Mouse (Mus musculus) gastrocnemius, postnatal 10 days (tissue): ENCODE measurements at regions not wholly inside any gene's neighbourhood (a gene's known extent, or its start where the extent isn't known, plus 50 kb on each side); places are given as distances from the start of the nearest gene placed in this dataset.

Experiments used
- DNase-seq: peaks from one replicate; pipeline ENCODE4 v3.0.0; 2021; ENCODE audit warnings: mixed read lengths

DNA sequence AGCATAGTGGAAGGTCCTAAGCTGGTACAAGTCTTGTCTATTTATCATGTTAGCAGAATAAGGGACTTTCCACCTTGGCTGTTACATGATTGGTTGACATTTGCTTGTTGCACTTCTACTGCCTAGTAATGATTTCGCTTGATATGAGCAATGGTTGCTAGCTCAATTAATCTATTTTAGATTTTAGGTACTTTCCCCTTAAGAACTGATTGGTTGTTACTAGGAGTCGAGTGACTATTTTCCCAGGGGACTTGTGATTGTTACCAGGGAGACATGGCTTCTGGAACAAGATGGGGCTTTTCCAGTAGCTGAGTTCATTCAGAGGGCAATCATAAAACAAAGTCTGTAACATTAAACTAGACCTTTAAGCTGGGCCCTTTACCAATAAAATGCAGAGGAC is 100.9 kb downstream of the Nup35 start:
- no peak for DNase-seq

DNA sequence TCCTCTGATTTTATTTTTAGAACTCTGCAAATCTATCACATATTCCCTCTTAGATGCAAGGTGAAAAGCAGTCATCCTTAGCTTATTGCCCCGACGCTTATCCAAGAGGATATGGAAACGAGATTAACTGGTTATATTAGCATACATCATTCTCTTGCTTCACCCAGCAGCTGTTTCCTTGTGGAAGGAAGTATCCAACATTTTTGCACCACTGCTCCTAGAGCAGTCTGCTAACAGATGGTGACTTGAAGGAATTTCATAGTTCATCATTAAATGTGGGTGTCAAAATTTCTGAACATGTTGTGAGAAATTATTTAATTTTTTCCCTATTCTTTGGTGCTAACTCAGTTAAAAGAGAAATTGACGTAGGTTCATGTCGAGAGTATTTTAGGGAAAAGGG is 107.0 kb downstream of the Nup35 start:
- DNase-seq = no peak

DNA sequence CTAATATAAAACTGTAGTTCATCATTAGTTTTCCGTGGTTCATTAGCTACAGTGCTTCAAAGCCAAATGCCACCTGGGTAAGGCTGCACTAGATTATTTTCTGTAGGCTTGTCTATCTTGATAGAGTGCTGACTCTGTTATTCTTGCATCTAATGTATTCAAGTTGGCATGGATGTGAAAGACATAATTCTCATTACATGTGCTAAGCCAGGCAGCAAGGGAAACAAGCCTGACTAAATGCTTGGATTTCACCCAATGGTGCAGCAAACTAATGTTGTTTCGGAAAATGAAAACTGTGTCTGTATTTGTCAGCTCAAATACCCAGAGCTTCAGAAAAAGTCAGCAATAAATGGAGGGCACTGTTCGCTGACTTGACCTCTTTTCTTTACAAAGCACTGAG is 114.3 kb downstream of the Nup35 start:
- DNase-seq = no peak

DNA sequence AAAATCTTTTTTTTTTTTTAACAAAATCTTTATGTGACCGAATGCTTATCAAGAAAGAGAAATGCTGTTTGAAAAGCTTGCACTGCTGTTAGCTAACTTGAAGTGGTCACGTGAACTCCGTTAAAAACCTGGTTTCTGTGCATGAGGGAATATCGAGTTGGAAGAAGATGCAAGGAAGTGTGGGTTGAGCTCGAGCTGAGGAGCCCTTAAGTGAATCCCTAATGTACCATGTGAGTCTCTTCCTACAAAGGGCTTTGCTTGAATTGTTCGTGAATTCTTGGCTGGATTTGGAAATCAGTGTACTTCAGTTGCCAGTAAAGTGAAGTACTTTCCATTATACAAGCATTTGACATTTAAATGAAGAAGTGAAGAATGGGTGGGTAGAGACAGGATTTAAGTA is 129.7 kb downstream of the Nup35 start:
- no peak for DNase-seq

DNA sequence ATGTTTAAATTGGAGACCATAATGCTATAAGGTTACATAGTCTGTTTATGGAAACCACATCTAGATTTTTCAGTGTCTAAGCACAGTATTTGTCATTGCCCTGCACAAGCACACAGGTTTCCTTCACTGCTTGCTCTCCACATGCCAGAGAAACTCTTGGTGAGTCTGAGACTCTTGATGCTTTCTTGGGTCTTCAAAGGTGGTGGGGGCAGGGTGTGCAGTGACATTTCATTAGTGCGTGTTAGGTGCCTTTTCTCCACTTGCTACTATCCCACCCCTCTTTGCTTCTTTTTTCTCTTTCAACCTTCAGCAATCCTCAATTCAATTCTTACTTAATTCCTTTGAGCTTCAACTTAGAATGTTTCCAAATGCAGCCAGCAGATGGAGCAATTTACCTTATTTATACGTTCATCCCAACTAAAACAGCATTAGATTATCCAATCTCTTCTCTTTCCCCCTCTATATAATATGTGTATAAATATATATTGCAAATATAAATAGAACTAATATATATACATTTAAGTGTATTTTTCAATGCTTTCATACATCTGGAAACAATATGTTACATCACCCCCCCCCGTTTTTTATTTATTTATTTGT is 145.1 kb downstream of the Nup35 start:
- DNase-seq = peak; percentile 25

DNA sequence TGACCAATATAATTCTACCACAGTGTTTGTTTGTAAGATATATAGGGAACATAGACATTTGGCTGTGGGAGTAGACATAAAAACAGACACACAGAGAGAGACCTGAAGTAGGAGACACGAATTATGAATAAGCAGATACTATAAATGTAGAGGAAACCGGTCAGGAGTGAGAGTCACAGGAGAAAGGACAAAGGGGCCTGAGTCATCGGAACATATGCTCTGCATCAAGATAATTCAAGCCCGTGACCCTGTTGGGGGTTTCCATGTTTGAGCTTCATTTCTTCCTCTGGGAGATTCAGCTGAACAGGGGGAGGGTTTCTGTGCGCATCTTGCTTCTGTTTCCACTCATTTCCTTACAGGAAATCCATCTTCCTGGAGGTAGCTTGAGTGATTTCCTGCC is 154.1 kb downstream of the Nup35 start:
- DNase-seq = no peak

DNA sequence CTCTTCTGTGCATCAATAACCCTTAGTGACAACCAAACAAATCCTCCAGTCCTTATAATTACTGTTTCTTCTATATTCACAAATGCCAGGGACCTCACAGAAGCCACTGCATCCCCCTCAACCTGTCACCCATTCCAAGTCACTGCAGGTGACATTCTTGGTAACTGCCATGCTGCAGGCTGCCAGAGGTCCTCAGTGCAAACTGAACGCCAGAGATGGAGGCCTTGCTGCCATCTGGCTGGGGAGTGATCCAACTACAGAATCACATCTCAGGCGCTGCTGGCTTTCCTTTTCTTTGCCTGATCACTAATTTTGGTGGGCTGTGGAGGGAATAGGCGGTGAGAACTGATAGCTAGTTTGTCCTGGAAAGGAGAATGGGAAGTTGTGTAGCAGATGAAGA is 155.4 kb downstream of the Nup35 start:
- DNase-seq = no peak

DNA sequence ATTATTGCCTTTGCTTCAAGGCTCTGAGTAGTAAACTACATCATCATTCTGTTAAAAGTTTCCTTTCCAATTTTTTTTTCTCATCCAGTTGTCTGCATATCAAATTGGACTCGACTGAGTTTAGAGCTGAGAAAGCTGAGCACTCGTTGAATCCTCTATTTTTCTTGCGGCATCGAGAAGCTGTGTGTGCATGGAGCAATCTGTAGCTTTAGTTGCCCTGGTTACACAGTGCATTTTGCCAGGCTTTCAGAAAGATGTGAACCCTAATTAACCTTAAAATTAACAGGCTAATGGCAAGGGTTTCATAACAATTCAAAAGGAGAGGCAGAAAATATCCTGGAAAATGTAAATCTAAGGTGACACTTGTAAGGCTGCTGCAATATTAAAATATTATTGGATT is 169.3 kb downstream of the Nup35 start:
- DNase-seq = no peak

DNA sequence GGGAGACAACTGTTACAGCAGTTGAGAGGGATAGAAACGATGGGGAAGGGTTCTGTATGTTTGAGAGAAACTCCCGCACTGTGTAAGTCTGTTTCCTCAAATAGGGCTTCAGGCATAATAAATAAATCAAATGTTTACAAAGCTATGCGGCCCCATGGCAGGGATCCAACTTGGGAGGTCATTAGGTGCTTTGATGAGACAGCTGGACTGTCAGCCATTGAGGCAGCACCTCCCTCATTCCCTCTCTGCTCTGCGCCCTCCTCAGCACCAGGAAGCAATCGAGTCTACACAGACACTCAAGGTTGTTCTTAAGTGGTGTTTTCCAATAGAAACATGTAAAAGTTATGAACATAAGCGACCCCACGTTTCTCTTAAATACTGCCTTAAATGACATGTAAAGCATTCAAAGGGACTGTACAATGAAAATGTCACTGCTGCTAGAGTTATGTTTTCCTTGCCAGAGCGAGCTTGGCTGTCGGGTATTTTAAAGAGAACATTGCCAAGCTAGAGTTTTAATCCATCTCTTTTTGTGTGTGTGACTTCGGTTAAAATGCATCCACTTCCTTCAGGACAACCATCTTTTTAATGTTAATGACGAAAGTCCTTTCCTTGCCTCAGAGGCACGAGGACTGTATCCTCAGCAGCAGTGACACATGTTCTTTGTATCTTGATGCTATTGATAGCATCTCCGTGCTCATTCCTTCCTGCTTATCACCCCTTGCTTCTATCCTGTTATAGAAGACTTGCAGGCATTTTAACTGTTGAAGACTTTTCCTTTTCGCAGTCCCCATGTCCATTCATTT is 176.5 kb downstream of the Nup35 start:
- no peak for DNase-seq

DNA sequence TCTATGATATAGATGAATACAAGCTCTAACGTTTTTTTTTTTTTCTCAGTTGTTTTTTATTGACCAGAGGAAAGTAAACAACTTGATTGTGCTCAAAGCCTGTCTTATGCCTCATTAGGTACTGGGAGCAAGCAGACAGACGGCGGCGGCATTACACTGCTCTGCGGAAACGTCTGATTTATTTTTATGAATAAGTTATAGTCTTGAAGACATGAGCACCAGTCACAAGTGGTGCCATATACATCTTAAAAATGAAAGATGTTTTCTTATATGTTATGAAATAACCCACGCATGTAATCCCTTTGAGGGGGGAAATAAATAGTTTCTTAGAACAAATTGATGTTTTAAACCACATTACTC is 177.1 kb downstream of the Nup35 start:
- no peak for DNase-seq

DNA sequence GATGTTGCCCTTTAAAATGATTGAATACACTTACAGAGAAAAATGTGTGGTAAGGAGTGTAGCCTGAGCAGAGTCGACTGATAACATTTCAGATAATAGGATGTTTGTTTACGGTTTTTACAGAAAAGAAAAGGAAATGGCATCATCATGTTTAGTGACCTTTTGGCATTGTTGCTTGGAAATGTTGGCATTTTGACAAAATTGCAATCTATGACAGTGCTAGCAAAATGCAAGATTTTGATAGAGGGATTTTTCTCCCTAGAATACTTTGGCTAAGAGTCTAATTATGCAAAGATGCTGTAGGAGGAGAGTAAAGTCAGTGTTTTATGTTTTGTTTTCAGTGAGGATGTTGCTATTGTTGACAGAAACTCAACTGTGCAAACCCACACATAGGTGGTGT is 202.2 kb downstream of the Nup35 start:
- no peak for DNase-seq

DNA sequence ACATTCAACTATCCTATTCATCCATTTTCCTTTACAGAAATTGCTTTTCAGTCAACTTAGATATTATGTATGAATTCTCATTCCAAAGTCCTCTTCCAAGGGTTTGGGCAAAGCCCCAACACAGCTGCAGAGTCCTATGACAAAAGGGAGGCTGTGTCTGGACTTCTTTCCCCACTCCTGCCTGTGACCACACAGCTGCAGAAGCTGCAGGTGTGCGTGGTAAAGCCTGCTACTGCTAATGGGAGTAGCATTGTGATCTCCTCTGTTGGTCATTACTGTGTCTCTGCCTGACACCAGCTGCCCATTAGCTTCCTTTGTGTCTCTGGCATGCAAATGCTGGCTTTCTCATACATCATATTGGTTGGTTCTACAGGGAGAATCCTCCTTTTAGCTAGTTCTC is 234.0 kb downstream of the Nup35 start:
- peak; percentile 11 for DNase-seq

DNA sequence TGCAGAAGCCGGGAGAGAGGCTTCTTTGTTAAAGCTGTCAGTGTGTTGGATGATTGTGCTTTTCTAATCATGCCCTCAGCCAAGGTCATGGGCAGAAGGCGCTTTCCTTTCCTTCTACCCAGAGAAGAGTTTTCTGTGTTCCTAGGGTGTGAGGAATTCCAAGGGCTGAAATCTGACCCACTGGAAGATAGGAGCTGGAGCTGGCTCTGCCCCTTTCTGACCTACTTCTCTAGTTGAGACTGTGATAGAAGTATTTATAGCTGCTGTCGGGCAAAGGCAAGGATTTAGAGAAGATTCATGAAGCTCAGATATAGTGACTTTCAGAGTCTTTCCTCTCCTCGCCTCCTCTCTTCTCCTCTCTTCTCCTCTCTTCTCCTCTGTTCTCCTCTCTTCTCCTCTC is 238.2 kb downstream of the Nup35 start:
- no peak for DNase-seq

DNA sequence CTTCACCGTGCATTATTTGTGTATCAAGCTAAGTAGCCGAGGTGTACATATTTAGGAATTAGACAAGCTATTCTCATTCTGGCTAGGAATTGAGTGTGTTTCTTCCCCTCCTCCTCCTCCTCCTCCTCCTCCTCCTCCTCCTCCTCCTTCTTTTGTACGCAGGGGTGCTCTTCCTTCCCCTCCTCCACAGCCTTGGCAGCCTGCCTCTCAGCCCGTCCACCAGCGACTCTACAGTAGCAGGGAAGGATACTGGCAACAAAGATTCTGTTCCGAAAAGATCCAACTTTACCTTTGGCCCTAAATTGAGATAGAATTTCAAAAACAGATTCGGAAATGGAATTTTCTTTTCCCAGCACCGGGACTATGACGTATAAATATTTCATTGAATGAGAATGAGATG is 253.0 kb downstream of the Nup35 start:
- DNase-seq = no peak

DNA sequence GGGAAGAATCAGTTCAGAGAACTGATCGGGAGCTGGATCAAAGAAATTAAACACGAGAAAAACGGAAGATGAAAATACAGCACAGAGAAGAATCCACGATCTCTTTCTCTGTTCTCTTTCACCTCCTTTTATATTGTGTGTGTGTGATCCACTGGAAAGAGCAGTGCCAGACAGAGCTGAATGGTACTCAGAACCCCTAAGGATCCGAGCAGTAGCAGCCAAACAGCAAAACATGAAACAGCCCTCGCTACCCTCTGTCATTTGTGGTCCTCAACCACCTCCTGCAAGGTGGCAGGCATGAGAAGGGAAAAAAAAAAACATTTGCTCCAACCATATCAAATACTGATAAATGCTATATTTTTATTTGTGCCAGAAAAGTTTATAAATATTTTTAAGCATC is 253.4 kb downstream of the Nup35 start:
- no peak for DNase-seq

DNA sequence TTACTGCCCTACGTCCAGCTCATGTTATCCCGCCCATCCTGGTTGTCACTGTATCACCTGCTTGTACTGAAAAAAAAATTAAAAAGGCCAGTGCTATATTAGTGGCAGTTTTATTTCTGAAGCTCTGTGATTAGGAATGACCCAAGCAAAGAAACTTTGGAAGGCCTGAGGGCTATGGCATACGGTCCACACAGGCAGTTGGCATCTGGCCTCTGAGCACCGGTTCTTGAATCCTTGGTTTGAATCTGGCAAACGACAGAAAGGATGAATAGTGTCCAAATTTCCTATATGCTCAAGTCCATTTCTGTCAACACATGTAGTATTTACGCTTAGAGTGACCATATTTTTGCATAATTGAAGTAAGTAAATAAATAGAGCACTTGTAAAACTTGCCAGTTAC is 254.3 kb downstream of the Nup35 start:
- DNase-seq = no peak

DNA sequence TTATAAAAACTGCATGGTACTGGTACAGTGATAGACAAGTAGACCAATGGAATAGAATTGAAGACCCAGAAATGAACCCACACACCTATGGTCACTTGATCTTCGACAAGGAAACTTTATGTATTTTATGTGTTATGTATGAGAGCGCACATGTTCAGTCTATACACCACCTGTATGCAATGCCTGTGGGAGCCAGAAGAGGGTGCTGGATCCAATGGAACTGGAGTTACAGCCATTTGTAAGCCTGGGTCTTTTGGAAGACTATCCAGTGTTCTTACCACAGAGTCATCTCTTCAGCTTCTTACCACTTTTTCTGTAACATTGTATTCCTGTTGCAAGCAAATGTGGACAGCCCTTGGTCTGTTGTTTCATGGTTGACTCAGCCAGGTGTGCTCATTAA is 261.4 kb downstream of the Nup35 start:
- DNase-seq = no peak

DNA sequence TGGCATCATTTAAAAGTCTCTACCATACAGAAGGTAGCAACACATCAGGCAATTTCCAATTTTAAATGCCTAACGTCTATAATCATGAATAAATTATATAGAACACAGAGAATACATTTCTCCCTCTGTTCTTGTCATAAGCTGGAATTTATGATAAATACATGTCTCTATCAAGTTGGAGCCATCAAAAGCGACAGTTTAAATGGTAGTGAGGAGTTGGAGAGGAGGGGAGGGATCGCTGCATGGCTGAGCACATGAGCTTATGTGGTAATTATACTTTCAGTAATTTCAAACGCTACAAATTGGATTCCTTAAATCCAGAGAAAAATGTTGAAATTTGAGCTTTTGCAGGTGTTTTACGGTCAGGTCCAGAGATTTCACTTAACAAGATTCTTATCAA is 267.2 kb downstream of the Nup35 start:
- no peak for DNase-seq

DNA sequence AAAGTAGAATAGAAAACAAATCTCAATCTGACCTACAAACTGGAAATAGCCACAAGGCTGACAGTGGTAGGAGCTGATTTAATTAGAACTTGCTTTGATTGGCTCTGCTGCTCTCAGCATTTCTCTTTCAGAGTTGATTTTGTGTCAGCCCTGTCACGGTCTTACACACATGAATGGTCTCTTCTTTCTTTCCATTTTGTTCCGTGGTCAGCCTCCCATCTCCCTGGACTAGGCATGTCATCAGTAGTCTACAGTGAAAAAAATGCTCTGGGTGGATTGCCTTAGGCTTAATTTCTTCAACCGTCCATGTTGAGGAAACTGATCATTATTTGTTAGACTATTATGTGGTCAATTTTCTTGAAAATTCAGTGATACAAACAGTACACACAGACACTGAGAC is 285.0 kb downstream of the Nup35 start:
- DNase-seq = no peak

DNA sequence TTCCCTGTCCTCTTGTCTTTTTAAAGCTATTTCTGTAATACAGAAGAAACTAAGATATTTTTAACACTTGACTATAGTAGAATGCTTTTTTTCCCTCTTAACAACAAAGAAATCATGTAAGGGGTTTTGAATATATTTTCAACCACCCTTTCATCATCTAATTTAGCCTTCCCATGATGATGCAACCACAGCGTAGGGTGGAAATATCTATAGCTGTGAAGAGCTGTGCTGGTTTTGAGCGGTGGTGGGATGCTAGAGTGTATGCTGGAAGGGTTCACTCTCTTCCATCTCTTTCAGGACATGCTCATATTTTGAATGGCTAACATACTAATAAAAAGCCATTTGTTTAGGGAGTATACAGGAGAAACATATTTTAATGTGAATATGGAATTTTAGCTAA is 296.4 kb downstream of the Nup35 start:
- no peak for DNase-seq

DNA sequence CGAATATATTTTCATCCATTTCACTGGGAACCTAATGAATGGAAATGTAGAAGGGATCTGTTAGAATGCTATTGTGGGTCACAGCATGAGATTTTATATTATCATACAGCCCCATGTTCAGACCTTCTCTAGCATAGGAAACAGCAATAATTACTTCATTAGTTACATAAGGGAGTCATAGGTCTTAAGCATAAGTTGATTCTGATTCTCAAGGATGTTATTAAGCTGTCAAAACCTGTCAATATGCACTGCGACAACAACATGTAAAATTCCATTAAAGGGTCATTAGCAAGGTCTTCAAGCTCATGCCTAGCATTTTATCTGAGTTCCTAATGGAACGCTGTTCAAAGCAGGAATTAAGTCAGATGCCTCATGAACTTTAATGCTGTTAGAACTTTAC is 328.5 kb downstream of the Nup35 start:
- no peak for DNase-seq

DNA sequence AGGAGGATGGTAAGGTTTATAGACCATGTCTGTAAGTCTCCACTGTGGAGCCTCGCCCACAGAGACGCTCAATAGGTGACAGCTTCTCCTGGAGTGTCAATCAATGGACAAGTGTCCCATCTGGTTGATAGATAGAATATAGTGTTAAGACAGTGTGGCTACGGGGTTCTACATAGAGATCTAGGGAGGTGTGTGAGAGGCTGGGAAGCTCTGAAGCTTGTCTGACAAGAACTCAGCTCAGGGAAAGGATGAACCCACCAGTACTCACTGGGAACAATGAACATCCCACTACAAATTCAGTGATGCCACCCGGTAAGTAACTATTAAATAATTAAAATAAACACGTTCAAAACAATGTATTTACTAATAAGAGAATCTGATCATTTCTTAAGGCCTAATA is 349.7 kb downstream of the Nup35 start:
- no peak for DNase-seq

DNA sequence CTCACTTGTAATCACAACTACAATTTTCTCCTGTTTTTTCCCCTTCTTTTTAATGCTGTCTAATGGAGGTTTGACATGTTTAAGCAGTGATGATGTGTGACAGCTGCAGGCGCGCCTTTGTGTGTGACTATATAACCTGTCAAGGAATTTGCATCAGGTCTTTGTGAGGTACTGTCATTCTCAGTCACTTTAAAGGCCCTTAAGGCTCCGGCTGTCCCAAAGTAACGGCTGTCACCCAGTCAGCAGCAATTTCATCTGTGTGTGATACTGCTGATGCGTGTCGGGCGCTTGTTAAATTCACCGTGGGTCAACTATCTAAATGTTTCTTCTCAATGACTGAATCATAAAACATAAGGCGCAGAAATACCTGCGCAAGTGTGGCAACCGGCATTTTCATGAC is 350.2 kb downstream of the Nup35 start:
- no peak for DNase-seq

DNA sequence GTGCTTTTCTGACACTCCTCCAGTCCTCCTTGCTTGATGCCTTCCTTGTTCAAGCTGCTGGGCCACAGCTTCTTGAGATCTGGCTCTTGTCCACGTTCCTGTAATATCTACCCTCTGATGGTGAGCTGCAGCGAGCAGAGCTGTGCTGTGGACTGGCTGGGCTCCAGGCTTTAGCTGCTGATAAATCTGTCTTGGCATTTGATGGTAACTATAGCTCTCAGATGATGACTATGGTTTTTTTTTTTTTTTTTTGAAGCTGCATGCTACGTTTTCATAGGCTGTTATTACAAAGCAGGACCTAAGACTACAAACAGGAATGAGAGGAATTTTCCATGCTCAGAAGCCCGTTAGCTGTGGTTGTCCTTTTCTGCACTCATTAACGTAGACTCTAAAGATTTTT is 352.3 kb downstream of the Nup35 start:
- peak; percentile 8 for DNase-seq

DNA sequence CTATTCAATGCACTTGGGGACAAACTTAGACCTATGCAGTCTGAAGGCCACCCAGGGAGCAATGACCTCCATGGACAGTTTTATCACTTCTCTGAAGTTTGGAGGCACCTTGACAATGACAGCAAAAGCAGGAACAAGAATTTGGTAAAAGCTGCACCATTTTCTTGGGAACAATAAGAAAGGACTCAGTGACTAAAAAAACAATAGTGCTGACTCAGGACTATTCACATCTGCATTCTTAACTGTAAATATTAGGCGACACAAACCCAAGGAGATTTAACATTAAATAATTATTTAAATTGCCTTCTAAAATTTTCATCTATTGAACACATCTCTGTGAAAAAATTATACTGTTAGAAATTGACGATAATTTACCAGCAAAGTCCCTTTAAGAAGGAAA is 356.2 kb downstream of the Nup35 start:
- DNase-seq = no peak
